Mouse (Mus musculus) olfactory bulb, adult 2 months (tissue): ENCODE data around the gene Rabepk. TPM values are rescaled to one million over a fixed set of nuclear protein-coding genes. Genes with fewer than 3 reads are reported as not detected.
"Not testable (repeated sequence)": the region's sequence is repeated elsewhere in the genome, so short reads cannot be mapped to it uniquely, and the experiment has no call there.

ENCODE experiments used
- H3K27ac ChIP-seq: fragments of 200-500 bp; 2 replicates; pipeline ENCODE4 v1.5.1; 2012; ENCODE audit warnings: low read depth, low read length; ENCODE audit not compliant: insufficient read depth
- H3K4me1 ChIP-seq: fragments of 200-500 bp; 2 replicates; pipeline ENCODE4 v1.6.1; 2012; ENCODE audit warnings: low read length; ENCODE audit not compliant: control insufficient read depth, insufficient read depth
- H3K4me3 ChIP-seq: fragments of 200-500 bp; 2 replicates; pipeline ENCODE4 v1.5.1; 2012; ENCODE audit warnings: mild to moderate bottlenecking, low read depth, low read length, moderate library complexity; ENCODE audit not compliant: insufficient read depth
- CTCF ChIP-seq: fragments of 200-500 bp; IDR thresholded peaks from 2 replicates; pipeline ENCODE4 v1.5.1; 2012; ENCODE audit warnings: low read depth, mild to moderate bottlenecking, low read length, moderate library complexity; ENCODE audit not compliant: insufficient read depth
- POLR2A ChIP-seq: fragments of 200-500 bp; IDR thresholded peaks from 2 replicates; pipeline ENCODE4 v1.6.1; 2012; ENCODE audit warnings: mild to moderate bottlenecking, low read depth, low read length, moderate library complexity; ENCODE audit not compliant: insufficient read depth
- WGBS: fragments of 180-500 bp; shearing (Covaris S2); methylation state at CpG from one replicate; pipeline ENCODE4 v1.1.7; 2018; 5-methylcytosine and 5-hydroxymethylcytosine counted together
- polyA plus RNA-seq: library from polyadenylated mRNA; stranded (reverse); fragments of >200 nt; gene quantifications from 2 replicates; pipeline ENCODE4 v1.2.4, GENCODE M21; 2012; ENCODE audit warnings: low replicate concordance; ENCODE audit not compliant: missing spikeins, insufficient read depth, insufficient read length

Rabepk gene
- polyA plus RNA-seq, 1 experiment = not detected

- Histone ChIP-seq H3K4me1 (peaks cover 6% of the 10 kb centered on the region), H3K4me3 (peak within 1 kb of the TSS; percentile 90), H3K27ac (peak within 1 kb of the TSS; percentile 80)
- TF ChIP-seq POLR2A (peak; percentile 99), CTCF (no peak)
- under 1% methylated on average over 60 of the region's 60 CpGs for WGBS
Measured at GRCm38 (mm10) chr2:34771368-34772226, 28.1 kb downstream of the Rabepk start, which contains the start of gene Hspa5. Gene Hspa5 (plus strand): TSS chr2:34771970.

GRCm38 (mm10) chr2:34770951-34771350 lies 28.8 kb downstream of the Rabepk start:
- WGBS = 0% methylated on average over 6 of the region's 6 CpGs
- TF ChIP-seq POLR2A (no peak), CTCF (no peak)

GRCm38 (mm10) chr2:34770049-34770448 lies 29.7 kb downstream of the Rabepk start:
- Histone ChIP-seq H3K4me3 (no peak overlapping the region), H3K4me1 (peaks cover 6% of the 10 kb centered on the region), H3K27ac (no peak overlapping the region)
- no peak for TF ChIP-seq CTCF
- TF ChIP-seq POLR2A = no peak
- 94% methylated on average over 2 of the region's 2 CpGs for WGBS

More at GRCm38 (mm10) chr2:34770951-34771350, 28.8 kb downstream of the Rabepk start:
- Histone ChIP-seq H3K4me1 (peaks cover 6% of the 10 kb centered on the region), H3K27ac (peak overlapping the region; percentile 80), H3K4me3 (peak overlapping the region; percentile 90)

DNA sequence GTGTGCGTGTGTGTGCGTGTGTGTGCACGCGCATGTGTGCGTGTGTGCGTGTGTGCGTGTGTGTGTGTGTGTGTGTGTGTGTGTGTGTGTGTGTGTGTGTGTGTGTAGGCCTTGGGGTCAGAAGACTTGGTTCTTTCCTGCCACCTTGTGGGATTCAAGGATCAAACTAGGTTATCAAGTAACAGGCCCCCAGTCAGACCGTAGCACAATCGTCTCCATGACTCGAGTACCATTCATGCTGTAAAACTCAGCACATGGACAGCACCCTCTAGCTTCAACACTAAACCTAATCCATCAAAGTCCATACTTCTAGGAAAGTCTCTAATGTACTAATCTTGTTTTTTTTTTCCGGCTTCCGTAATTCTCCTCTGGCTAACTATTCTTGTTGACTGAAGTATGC lies 34.9 kb downstream of the Rabepk start:
- no peak overlapping the region for H3K4me3 ChIP-seq
- TF ChIP-seq POLR2A = no peak
- no peak for TF ChIP-seq CTCF
- no peaks in the 10 kb centered on the region for H3K4me1 ChIP-seq
- H3K27ac ChIP-seq = no peak overlapping the region
- WGBS = 56% methylated on average over 12 of the region's 12 CpGs

- WGBS = 78% methylated on average over 2 of the region's 2 CpGs
- TF ChIP-seq CTCF (no peak), POLR2A (no peak)
- Histone ChIP-seq H3K27ac (no peak overlapping the region), H3K4me3 (no peak overlapping the region), H3K4me1 (no peaks in the 10 kb centered on the region)
Measured at GRCm38 (mm10) chr2:34762872-34763271, 36.8 kb downstream of the Rabepk start.

- TF ChIP-seq POLR2A = no peak
- TF ChIP-seq CTCF = no peak
- Histone ChIP-seq H3K27ac (no peak overlapping the region), H3K4me3 (no peak overlapping the region), H3K4me1 (no peaks in the 10 kb centered on the region)
- WGBS = 92% methylated on average over 2 of the region's 2 CpGs
Measured at GRCm38 (mm10) chr2:34762174-34762573, 37.5 kb downstream of the Rabepk start.

DNA sequence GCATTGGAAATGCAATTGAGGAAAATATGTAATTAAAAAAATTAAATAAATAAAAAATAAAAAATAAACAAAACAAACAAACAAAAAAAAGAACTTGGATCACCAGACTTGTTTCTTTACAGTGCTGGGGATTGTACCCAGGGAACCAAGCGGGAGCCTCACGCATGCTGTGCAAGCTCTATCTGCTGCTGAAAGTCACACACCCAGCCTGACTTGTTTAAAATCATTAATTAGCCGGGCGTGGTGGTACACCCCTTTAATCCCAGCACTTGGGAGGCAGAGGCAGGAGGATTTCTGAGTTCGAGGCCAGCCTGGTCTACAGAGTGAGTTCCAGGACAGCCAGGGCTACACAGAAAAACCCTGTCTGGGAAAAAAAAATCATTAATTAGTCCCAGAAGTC lies 38.4 kb downstream of the Rabepk start:
- not testable (repeated sequence) for H3K4me3 ChIP-seq, H3K27ac ChIP-seq, H3K4me1 ChIP-seq
- WGBS = 95% methylated on average over 5 of the region's 5 CpGs

- Histone ChIP-seq H3K4me3 (no peak overlapping the region), H3K4me1 (peaks cover 5% of the 10 kb centered on the region), H3K27ac (no peak overlapping the region)
- TF ChIP-seq CTCF = no peak
- no peak for TF ChIP-seq POLR2A
- WGBS = 81% methylated on average over 1 of the region's 1 CpGs
Measured at GRCm38 (mm10) chr2:34757341-34757740, 42.4 kb downstream of the Rabepk start.

DNA sequence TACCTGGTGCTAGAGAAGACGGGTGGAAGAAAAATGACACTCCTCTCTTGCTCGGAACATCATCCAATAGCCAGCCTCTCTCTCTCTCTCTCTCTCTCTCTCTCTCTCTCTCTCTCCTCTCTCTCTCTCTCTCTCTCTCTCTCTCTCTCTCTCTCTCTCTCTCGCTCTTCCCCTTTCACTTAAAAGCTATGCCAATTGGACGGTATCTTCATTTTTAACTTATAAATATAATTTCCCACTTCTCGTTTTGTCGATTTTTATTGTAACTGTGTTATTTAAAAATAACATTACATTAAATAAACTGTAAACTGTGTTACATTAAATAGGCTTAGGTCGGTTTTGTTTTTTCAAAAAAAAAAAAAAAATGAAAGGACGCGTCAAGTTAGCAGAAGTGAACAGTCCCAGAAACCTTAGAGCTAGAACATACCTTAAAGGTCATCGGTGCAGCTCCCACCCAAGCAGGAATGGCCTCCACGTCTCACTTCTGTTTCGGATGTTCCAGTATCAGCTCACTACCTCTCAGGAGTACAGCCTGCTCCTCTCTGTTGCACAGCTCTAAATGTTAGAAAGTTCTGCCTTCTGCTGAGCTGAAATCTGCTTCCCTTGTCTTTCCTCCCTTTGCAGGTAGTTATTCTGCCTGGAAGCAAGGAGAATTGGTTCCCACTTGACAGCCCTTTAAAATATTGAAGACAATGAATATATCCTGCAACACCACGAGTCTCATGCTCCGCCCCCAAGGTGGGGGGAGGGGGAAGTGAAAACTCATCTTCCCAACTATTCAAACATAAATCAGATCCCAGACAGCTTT lies 45.0 kb downstream of the Rabepk start, which contains the start of gene Gapvd1:
Gene Gapvd1 (minus strand): TSS at position 682 of the 808 bp plus-strand sequence.
- peak within 1 kb of the TSS; percentile 70 for H3K4me3 ChIP-seq
- 1% methylated on average over 14 of the region's 14 CpGs for whole genome bisulfite sequencing
- TF ChIP-seq CTCF = no peak
- no peak for TF ChIP-seq POLR2A
- peaks cover 6% of the 10 kb centered on the region for H3K4me1 ChIP-seq
- H3K27ac ChIP-seq = peak within 1 kb of the TSS; percentile 47; the same call in 1 of the 2 replicates
